Comparison of ENCODE assay signal across 7 mouse cellular contexts in the genomic region with DNA sequence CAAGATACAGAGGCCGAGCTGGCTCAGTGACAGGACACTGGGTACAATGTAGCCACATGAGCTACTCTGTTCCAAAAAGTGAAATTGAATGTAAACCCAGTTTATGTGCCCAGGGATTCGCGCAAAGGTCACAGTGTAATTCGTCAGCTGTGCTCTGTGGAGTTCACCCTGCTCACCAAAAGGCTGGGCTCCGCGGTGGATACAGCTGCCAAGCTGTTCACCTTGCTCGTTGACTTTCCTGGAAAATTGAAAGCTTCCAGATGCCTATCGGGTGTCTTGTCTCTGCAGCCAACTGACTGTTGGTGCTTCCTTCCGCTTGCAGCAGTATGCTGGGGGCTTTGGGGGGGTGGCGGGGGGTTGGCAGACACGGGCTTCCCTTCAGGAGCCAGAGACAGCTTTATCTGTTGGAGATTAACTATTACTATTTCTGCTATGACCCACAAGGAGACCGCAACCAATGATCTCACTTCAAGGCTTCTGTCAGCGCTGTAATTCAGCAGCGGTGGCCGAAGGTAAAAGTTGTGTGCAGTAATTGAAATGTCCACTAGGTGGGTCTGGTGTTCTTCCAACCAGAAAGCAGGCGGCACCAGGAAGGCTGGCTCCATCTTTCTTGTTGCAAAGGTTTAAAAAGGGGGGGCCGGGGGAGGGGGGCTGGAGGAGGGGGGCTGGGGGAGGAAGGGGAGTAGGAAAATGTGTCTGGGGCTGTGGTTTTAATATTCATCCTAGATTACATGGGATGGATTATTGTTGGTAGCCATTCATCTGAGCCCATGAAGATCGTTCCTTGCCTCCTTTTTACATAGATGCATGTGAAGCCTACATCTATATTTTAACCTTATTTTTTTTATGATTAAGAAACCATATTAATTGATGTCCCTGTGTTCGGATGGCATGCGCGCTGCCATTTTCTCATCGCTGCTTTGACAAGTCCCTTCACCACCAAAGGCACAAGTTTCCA.
DNase-seq lines count a peak whose midpoint lies in the region; ATAC-seq lines count a peak whose summit lies in the region.

No protein-coding gene starts in this region.

- peaks cover 10% of the 10 kb centered on the region for H3K4me1 ChIP-seq in hindbrain, embryonic 16.5 days (ENCODE audit: control insufficient read depth, insufficient read depth, low read depth, low read length)

- peak overlapping the region; percentile 29 for H3K4me3 ChIP-seq in hindbrain, embryonic 16.5 days (ENCODE audit: low read length)

- no peaks in the 10 kb centered on the region for H3K9me3 ChIP-seq in hindbrain, embryonic 16.5 days (ENCODE audit: control insufficient read depth, low read length)

- H3K27me3 ChIP-seq in hindbrain, embryonic 16.5 days (replicated peaks; ENCODE audit: control insufficient read depth, insufficient read depth, low read length), result no peaks in the 10 kb centered on the region

- 24% methylated on average over 22 of the region's 22 CpGs for WGBS in hindbrain, embryonic 16.5 days

- H3K27ac ChIP-seq in hindbrain, embryonic 16.5 days (ENCODE audit: low read depth, low read length), result peak overlapping the region; percentile 35; the same call in 1 of the 2 replicates

- DNase-seq in ZHBTc4 (ENCODE audit: low read depth, low spot score), result peak; percentile 71
- DNase-seq in cerebellum, adult 8-10 months, result peak; percentile 85
- peak; percentile 79 to 94 for DNase-seq in frontal cortex, adult 2 months (ENCODE audit: extremely low spot score in 1 of 2, low spot score in 1 of 2)
- peak; percentile 80 to 82 for DNase-seq in left cerebral cortex, adult 18-20 months (ENCODE audit: low spot score in 2 of 2)
- peak; percentile 29 to 68 for DNase-seq in lung, postnatal 4 days
- DNase-seq in right cerebral cortex, postnatal 25 days, result peak; percentile 73

- peak overlapping the region; percentile 47 for H3K9ac ChIP-seq in hindbrain, embryonic 16.5 days (ENCODE audit: low read depth, low read length)

- H3K36me3 ChIP-seq in hindbrain, embryonic 16.5 days (ENCODE audit: control insufficient read depth, insufficient read depth, low read length), result no peaks in the 10 kb centered on the region

- ATAC-seq in hindbrain, embryonic 16.5 days, result peak; percentile 67

- peak overlapping the region; percentile 61 for H3K4me2 ChIP-seq in hindbrain, embryonic 16.5 days (ENCODE audit: low read length)

Comparison
In these comparisons a context has a peak if more than half of its experiments do, and no peak if none do; other contexts are left out.
1. Peak in every context shown above with its lines: DNase-seq, ATAC-seq, H3K4me3 ChIP-seq and H3K27ac ChIP-seq.